Mouse (Mus musculus): ENCODE measurements around the gene Exph5. TPM values are rescaled to one million over a fixed set of nuclear protein-coding genes. Genes with fewer than 3 reads are reported as not detected.
A peak's percentile ranks its signal among the peaks of the same experiment; 100 is the strongest.

Exph5 gene
- polyA plus RNA-seq, 1 experiment from 2014 or later: 0.14 TPM

DNA sequence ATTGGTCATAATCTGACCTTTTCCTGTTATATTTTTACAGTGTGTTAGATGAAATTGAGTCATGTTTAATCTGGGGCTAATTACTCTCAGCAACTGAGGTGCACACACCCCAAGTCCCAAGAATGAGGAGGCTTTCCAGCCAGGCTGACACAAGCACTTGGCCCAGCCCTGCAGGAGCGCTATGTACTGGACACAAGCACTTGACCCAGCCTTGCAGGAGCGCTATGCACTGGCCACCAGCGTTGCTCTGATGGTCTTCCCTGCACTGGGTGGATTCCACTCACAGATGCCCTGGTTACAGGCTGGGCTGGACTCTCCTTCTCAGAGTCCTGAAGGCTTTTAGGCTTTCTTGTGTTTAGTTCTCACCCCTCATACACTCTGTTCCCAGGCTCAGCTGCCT lies 87.6 kb downstream of the Exph5 start:
- no peaks in the 10 kb centered on the region for H3K9me3 ChIP-seq (replicated peaks; ENCODE audit: control insufficient read depth, low read length)
- peaks cover 3% of the 10 kb centered on the region; the same call in 1 of the 2 replicates for H3K36me3 ChIP-seq (ENCODE audit: control insufficient read depth, insufficient read depth)
- H3K4me3 ChIP-seq (ENCODE audit: low read length): no peak overlapping the region
- 77% methylated on average over 3 of the region's 3 CpGs for WGBS
- H3K27me3 ChIP-seq (ENCODE audit: control insufficient read depth, insufficient read depth, low read length): no peaks in the 10 kb centered on the region
- no peak overlapping the region for H3K27ac ChIP-seq (ENCODE audit: low read length)
- H3K9ac ChIP-seq (ENCODE audit: low read length): no peak overlapping the region
- no peaks in the 10 kb centered on the region for H3K4me1 ChIP-seq (ENCODE audit: control insufficient read depth, insufficient read depth, low read length)
- no peak overlapping the region for H3K4me2 ChIP-seq (ENCODE audit: low read depth, low read length)
- no peak for ATAC-seq (replicated peaks; ENCODE audit: extremely low read depth, insufficient read depth, low FRiP score)

- H3K4me2 ChIP-seq (ENCODE audit: low read depth, low read length): no peak overlapping the region
- H3K9me3 ChIP-seq (replicated peaks; ENCODE audit: control insufficient read depth, low read length): no peaks in the 10 kb centered on the region
- H3K9ac ChIP-seq (ENCODE audit: low read length): no peak overlapping the region
- H3K4me3 ChIP-seq (ENCODE audit: low read length): no peak overlapping the region
- no peaks in the 10 kb centered on the region for H3K27me3 ChIP-seq (ENCODE audit: control insufficient read depth, insufficient read depth, low read length)
- ATAC-seq (replicated peaks; ENCODE audit: extremely low read depth, insufficient read depth, low FRiP score): no peak; the same call in 1 of the 2 replicates
- WGBS: 77% methylated on average over 7 of the region's 7 CpGs
- no peak overlapping the region for H3K27ac ChIP-seq (ENCODE audit: low read length)
- H3K4me1 ChIP-seq (ENCODE audit: control insufficient read depth, insufficient read depth, low read length): no peaks in the 10 kb centered on the region
- H3K36me3 ChIP-seq (ENCODE audit: control insufficient read depth, insufficient read depth): peaks cover 3% of the 10 kb centered on the region; the same call in 1 of the 2 replicates
These were observed 88.7 kb downstream of the Exph5 start for GRCm38 (mm10) chr9:53390136-53390535.

GRCm38 (mm10) chr9:53397685-53398387 lies 96.4 kb downstream of the Exph5 start:
- Histone ChIP-seq H3K4me2 (ENCODE audit: low read depth, low read length) (no peak overlapping the region), H3K4me3 (ENCODE audit: low read length) (no peak overlapping the region), H3K4me1 (ENCODE audit: control insufficient read depth, insufficient read depth, low read length) (no peaks in the 10 kb centered on the region), H3K36me3 (ENCODE audit: control insufficient read depth, insufficient read depth) (peaks cover 2% of the 10 kb centered on the region; the same call in 1 of the 2 replicates), H3K9me3 (replicated peaks; ENCODE audit: control insufficient read depth, low read length) (no peaks in the 10 kb centered on the region), H3K27ac (ENCODE audit: low read length) (no peak overlapping the region), H3K27me3 (ENCODE audit: control insufficient read depth, insufficient read depth, low read length) (no peaks in the 10 kb centered on the region), H3K9ac (ENCODE audit: low read length) (no peak overlapping the region)
- ATAC-seq (replicated peaks; ENCODE audit: extremely low read depth, insufficient read depth, low FRiP score): no peak
- 76% methylated on average over 13 of the region's 13 CpGs for WGBS

DNA sequence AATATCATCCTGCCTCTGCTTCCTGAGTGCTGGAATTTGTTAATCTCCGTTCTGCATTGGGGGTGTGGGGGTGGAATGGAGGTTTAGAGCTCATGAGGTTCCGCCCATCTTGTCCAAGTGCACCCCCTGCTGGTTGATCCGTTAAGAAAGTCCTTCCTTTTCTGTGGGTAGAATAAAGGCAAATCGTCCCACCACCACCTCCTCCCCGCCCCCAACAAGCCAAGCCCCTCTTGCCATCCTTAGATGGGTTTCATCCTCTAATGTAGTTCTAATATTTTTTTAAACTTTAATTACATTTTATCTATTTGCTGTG lies 96.9 kb downstream of the Exph5 start:
- WGBS: 13% methylated on average over 5 of the region's 5 CpGs
- ATAC-seq (replicated peaks; ENCODE audit: extremely low read depth, insufficient read depth, low FRiP score): no peak

GRCm38 (mm10) chr9:53399537-53399936 lies 98.1 kb downstream of the Exph5 start:
- Histone ChIP-seq H3K9me3 (replicated peaks; ENCODE audit: control insufficient read depth, low read length) (no peaks in the 10 kb centered on the region), H3K27ac (ENCODE audit: low read length) (no peak overlapping the region), H3K4me1 (ENCODE audit: control insufficient read depth, insufficient read depth, low read length) (peaks cover 3% of the 10 kb centered on the region), H3K36me3 (ENCODE audit: control insufficient read depth, insufficient read depth) (no peaks in the 10 kb centered on the region; the same call in 1 of the 2 replicates), H3K9ac (ENCODE audit: low read length) (no peak overlapping the region), H3K27me3 (ENCODE audit: control insufficient read depth, insufficient read depth, low read length) (no peaks in the 10 kb centered on the region), H3K4me3 (ENCODE audit: low read length) (no peak overlapping the region), H3K4me2 (ENCODE audit: low read depth, low read length) (no peak overlapping the region)
- no peak for ATAC-seq (replicated peaks; ENCODE audit: extremely low read depth, insufficient read depth, low FRiP score)
- WGBS: 93% methylated on average over 8 of the region's 8 CpGs

More for the DNA sequence above, 96.9 kb downstream of the Exph5 start:
- no peaks in the 10 kb centered on the region for H3K4me1 ChIP-seq (ENCODE audit: control insufficient read depth, insufficient read depth, low read length)
- no peak overlapping the region for H3K9ac ChIP-seq (ENCODE audit: low read length)
- H3K36me3 ChIP-seq (ENCODE audit: control insufficient read depth, insufficient read depth): no peaks in the 10 kb centered on the region; the same call in 1 of the 2 replicates
- no peaks in the 10 kb centered on the region for H3K27me3 ChIP-seq (ENCODE audit: control insufficient read depth, insufficient read depth, low read length)
- no peak overlapping the region for H3K4me3 ChIP-seq (ENCODE audit: low read length)
- no peaks in the 10 kb centered on the region for H3K9me3 ChIP-seq (replicated peaks; ENCODE audit: control insufficient read depth, low read length)
- H3K4me2 ChIP-seq (ENCODE audit: low read depth, low read length): no peak overlapping the region
- no peak overlapping the region for H3K27ac ChIP-seq (ENCODE audit: low read length)

DNA sequence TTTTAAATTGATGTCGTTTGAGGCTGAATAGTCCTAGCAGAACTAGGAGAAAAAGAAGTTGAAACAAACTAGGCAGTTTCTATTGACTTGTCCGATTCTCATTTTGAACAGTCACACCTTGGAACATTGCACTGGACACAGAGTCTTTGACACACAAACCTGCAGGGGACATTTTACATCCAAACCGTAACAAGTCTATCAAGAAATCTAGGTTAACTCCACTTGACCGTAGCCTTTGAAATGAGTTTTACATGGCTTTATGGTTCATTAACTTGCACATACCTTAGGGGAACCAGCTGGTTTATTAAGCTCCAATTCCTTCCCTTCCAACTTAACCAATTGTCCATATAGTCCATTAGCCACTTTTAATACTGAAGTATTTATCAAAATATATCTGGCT lies 99.2 kb downstream of the Exph5 start:
- no peak for ATAC-seq (replicated peaks; ENCODE audit: extremely low read depth, insufficient read depth, low FRiP score)
- H3K27ac ChIP-seq (ENCODE audit: low read length): no peak overlapping the region
- no peak overlapping the region for H3K9ac ChIP-seq (ENCODE audit: low read length)
- no peaks in the 10 kb centered on the region for H3K27me3 ChIP-seq (ENCODE audit: control insufficient read depth, insufficient read depth, low read length)
- H3K4me2 ChIP-seq (ENCODE audit: low read depth, low read length): no peak overlapping the region
- no peaks in the 10 kb centered on the region; the same call in 1 of the 2 replicates for H3K36me3 ChIP-seq (ENCODE audit: control insufficient read depth, insufficient read depth)
- H3K4me1 ChIP-seq (ENCODE audit: control insufficient read depth, insufficient read depth, low read length): peaks cover 6% of the 10 kb centered on the region
- WGBS: 88% methylated on average over 4 of the region's 4 CpGs
- no peaks in the 10 kb centered on the region for H3K9me3 ChIP-seq (replicated peaks; ENCODE audit: control insufficient read depth, low read length)
- H3K4me3 ChIP-seq (ENCODE audit: low read length): no peak overlapping the region

GRCm38 (mm10) chr9:53401146-53401545 lies 99.7 kb downstream of the Exph5 start:
- Histone ChIP-seq H3K4me2 (ENCODE audit: low read depth, low read length) (no peak overlapping the region), H3K36me3 (ENCODE audit: control insufficient read depth, insufficient read depth) (no peaks in the 10 kb centered on the region; the same call in 1 of the 2 replicates), H3K27me3 (ENCODE audit: control insufficient read depth, insufficient read depth, low read length) (no peaks in the 10 kb centered on the region), H3K4me3 (ENCODE audit: low read length) (no peak overlapping the region), H3K4me1 (ENCODE audit: control insufficient read depth, insufficient read depth, low read length) (peaks cover 6% of the 10 kb centered on the region), H3K9ac (ENCODE audit: low read length) (no peak overlapping the region), H3K27ac (ENCODE audit: low read length) (no peak overlapping the region), H3K9me3 (replicated peaks; ENCODE audit: control insufficient read depth, low read length) (no peaks in the 10 kb centered on the region)
- 57% methylated on average over 8 of the region's 8 CpGs for WGBS
- no peak for ATAC-seq (replicated peaks; ENCODE audit: extremely low read depth, insufficient read depth, low FRiP score)

- Histone ChIP-seq H3K9me3 (replicated peaks; ENCODE audit: control insufficient read depth, low read length) (no peaks in the 10 kb centered on the region), H3K36me3 (ENCODE audit: control insufficient read depth, insufficient read depth) (no peaks in the 10 kb centered on the region; the same call in 1 of the 2 replicates), H3K9ac (ENCODE audit: low read length) (0 out of 2 replicates have a peak within 1 kb of the TSS, but pooled peaks have one; percentile 27), H3K4me3 (ENCODE audit: low read length) (peak within 1 kb of the TSS; percentile 21), H3K4me1 (ENCODE audit: control insufficient read depth, insufficient read depth, low read length) (peaks cover 6% of the 10 kb centered on the region), H3K27me3 (ENCODE audit: control insufficient read depth, insufficient read depth, low read length) (no peaks in the 10 kb centered on the region), H3K4me2 (ENCODE audit: low read depth, low read length) (peak within 1 kb of the TSS; percentile 54), H3K27ac (ENCODE audit: low read length) (peak within 1 kb of the TSS; percentile 38)
- no peak for ATAC-seq (replicated peaks; ENCODE audit: extremely low read depth, insufficient read depth, low FRiP score)
- 25% methylated on average over 11 of the region's 11 CpGs for WGBS
These were observed 100.8 kb downstream of the Exph5 start, which contains the start of gene 4930550C14Rik for GRCm38 (mm10) chr9:53402291-53402711. 4930550C14Rik (plus strand) TSS chr9:53402325.

DNA sequence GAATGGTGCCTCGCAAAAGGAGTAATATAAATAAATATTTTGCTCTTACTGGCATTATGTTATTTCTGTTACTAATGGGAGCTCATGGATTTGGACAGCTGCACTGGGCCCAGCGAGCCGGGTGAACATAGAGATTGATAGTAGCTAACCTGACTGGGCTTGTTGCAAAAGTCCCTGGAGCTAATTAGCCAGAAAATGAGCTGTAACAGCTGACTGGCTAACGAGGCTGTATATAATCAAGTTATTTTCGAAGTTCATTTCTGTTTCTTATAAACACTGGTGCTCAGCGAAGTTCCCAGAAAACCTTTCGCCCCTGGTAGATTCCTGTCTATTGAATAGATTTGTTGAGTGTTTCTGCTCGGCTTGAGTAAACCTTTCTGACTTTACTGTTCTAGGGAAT lies 101.5 kb downstream of the Exph5 start:
- Histone ChIP-seq H3K27ac (ENCODE audit: low read length) (peak overlapping the region; percentile 38), H3K36me3 (ENCODE audit: control insufficient read depth, insufficient read depth) (no peaks in the 10 kb centered on the region; the same call in 1 of the 2 replicates), H3K4me3 (ENCODE audit: low read length) (no peak overlapping the region), H3K27me3 (ENCODE audit: control insufficient read depth, insufficient read depth, low read length) (no peaks in the 10 kb centered on the region), H3K9ac (ENCODE audit: low read length) (no peak overlapping the region), H3K4me2 (ENCODE audit: low read depth, low read length) (peak overlapping the region; percentile 54), H3K9me3 (replicated peaks; ENCODE audit: control insufficient read depth, low read length) (no peaks in the 10 kb centered on the region), H3K4me1 (ENCODE audit: control insufficient read depth, insufficient read depth, low read length) (peaks cover 6% of the 10 kb centered on the region)
- 84% methylated on average over 8 of the region's 8 CpGs for WGBS
- no peak for ATAC-seq (replicated peaks; ENCODE audit: extremely low read depth, insufficient read depth, low FRiP score)

Measured in heart, embryonic 16.5 days (tissue).